ENCODE assay signal across 8 mouse cellular contexts in the genomic region with DNA sequence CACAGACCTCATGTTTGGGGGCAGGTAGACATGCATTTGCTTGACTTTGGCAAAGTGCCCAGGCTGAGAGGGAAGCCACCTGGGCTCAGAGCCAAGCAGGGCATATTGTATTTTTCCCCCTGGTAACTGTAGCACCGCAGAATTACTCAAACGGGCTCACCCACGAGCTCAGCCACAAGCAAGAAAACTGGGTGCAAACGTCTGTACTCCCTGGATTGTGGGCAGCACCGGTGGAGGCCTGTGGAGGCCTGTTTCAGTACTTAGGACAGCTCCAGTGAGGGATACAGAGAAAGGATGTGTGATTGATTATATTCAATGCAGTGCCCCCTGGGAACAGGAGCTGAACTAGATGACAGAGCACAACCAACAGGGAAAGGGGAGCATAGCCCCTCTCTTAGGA.
DNase-seq lines count a peak whose midpoint lies in the region; ATAC-seq and TF ChIP-seq lines count a peak whose summit lies in the region.

No protein-coding gene starts in this region.

- no peak for TF ChIP-seq CTCF in kidney, adult 2 months (conservative IDR thresholded peaks at IDR 0.05; ENCODE audit: insufficient read depth, insufficient read length, low read depth, low read length)

- intact Hi-C loops in left cerebral cortex, postnatal 14 days (cut with DNase I): no loop called here

- H3K9ac ChIP-seq in liver, embryonic 11.5 days (ENCODE audit: low read depth, low read length): no peak overlapping the region

- H3K4me3 ChIP-seq in liver, embryonic 11.5 days (ENCODE audit: low read depth, low read length): no peak overlapping the region
- H3K4me3 ChIP-seq in kidney, adult 2 months (ENCODE audit: insufficient read depth, low read depth, low read length): no peak overlapping the region

- DNase-seq in liver: peak; percentile 4
- no peak for DNase-seq in liver, embryonic 11.5 days (ENCODE audit: low spot score)
- peak; percentile 71 for DNase-seq in embryo, embryonic 11 days
- DNase-seq in kidney, adult 2 months: peak; percentile 18
- peak; percentile 44 to 55 for DNase-seq in left cerebral cortex, postnatal 14 days (ENCODE audit: low spot score in 2 of 2)
- DNase-seq in right cerebral cortex, postnatal 4 days: peak; percentile 39
- DNase-seq in thymus, postnatal 10 days (ENCODE audit: low spot score in 2 of 2): no peak
- DNase-seq in spleen, postnatal 4 days (ENCODE audit: low spot score in 2 of 2): no peak

- H3K27me3 ChIP-seq in liver, embryonic 11.5 days (replicated peaks; ENCODE audit: control insufficient read depth, insufficient read depth, low read length): no peaks in the 10 kb centered on the region
- no peaks in the 10 kb centered on the region for H3K27me3 ChIP-seq in kidney, adult 2 months (replicated peaks; ENCODE audit: control insufficient read depth, insufficient read depth, low read length)

- H3K4me2 ChIP-seq in liver, embryonic 11.5 days: no peak overlapping the region

- H3K9me3 ChIP-seq in liver, embryonic 11.5 days (ENCODE audit: control insufficient read depth, low read length): no peaks in the 10 kb centered on the region

- H3K27ac ChIP-seq in liver, embryonic 11.5 days (ENCODE audit: low read depth, low read length): no peak overlapping the region
- no peak overlapping the region for H3K27ac ChIP-seq in kidney, adult 2 months (ENCODE audit: insufficient read depth, low read depth, low read length)

- 15% methylated on average over 5 of the region's 5 CpGs for WGBS in liver, embryonic 11.5 days
- WGBS in kidney, adult 2 months: 9% methylated on average over 5 of the region's 5 CpGs

- TF ChIP-seq POLR2A in kidney, adult 2 months (IDR thresholded peaks at IDR 0.05; ENCODE audit: low read depth, low read length): no peak

- H3K4me1 ChIP-seq in liver, embryonic 11.5 days (replicated peaks; ENCODE audit: control insufficient read depth, insufficient read depth, low read length): no peaks in the 10 kb centered on the region
- no peaks in the 10 kb centered on the region for H3K4me1 ChIP-seq in kidney, adult 2 months (ENCODE audit: control insufficient read depth, insufficient read depth, low read length)

- ATAC-seq in liver, embryonic 11.5 days (replicated peaks; ENCODE audit: low FRiP score): no peak

- no peaks in the 10 kb centered on the region for H3K36me3 ChIP-seq in liver, embryonic 11.5 days (ENCODE audit: control insufficient read depth, insufficient read depth, low read length)
- H3K36me3 ChIP-seq in kidney, adult 2 months (ENCODE audit: control insufficient read depth, insufficient read depth, low read length): no peaks in the 10 kb centered on the region

Comparison
In these comparisons a context has a peak if more than half of its experiments do, and no peak if none do; other contexts are left out.
1. DNase-seq: peak in liver (single experiment), embryo, embryonic 11 days (single experiment), kidney, adult 2 months (single experiment), left cerebral cortex, postnatal 14 days (2 of 2) and right cerebral cortex, postnatal 4 days (single experiment); none in liver, embryonic 11.5 days (single experiment), thymus, postnatal 10 days (0 of 2) and spleen, postnatal 4 days (0 of 2).